Mouse (Mus musculus) embryonic facial prominence, embryonic 12.5 days (tissue): Measurements from ENCODE around the gene Cel. TPM values are rescaled to one million over a fixed set of nuclear protein-coding genes. Genes with fewer than 3 reads are reported as not detected.
A peak's percentile ranks its signal among the peaks of the same experiment; 100 is the strongest.

Source experiments
- ATAC-seq: fragments of 200-750 bp; cut with Nextera tagmentation; 2 replicates; pipeline ENCODE4 v1.8.0; 2017; ENCODE audit not compliant: insufficient number of reproducible peaks, insufficient read depth, low FRiP score, low TSS enrichment
- H3K27ac ChIP-seq: fragments of 300-500 bp; sonication (generic); 2 replicates; pipeline ENCODE4 v1.5.1; 2016; ENCODE audit warnings: mild to moderate bottlenecking
- H3K27me3 ChIP-seq: fragments of 300-500 bp; sonication (generic); 2 replicates; pipeline ENCODE4 v1.6.1; 2016; ENCODE audit warnings: mild to moderate bottlenecking, moderate library complexity
- H3K36me3 ChIP-seq: fragments of 300-500 bp; sonication (generic); 2 replicates; pipeline ENCODE4 v1.6.1; 2016; ENCODE audit warnings: mild to moderate bottlenecking
- H3K4me1 ChIP-seq: fragments of 300-500 bp; sonication (generic); 2 replicates; pipeline ENCODE4 v1.6.1; 2016
- H3K4me2 ChIP-seq: fragments of 300-500 bp; sonication (generic); replicated peaks from 2 replicates; pipeline ENCODE4 v1.6.1; 2016; ENCODE audit warnings: mild to moderate bottlenecking, moderate library complexity
- H3K4me3 ChIP-seq: fragments of 300-500 bp; sonication (generic); 2 replicates; pipeline ENCODE4 v1.5.1; 2016; ENCODE audit warnings: mild to moderate bottlenecking
- H3K9ac ChIP-seq: fragments of 300-500 bp; sonication (generic); 2 replicates; pipeline ENCODE4 v1.6.1; 2016; ENCODE audit warnings: mild to moderate bottlenecking, moderate library complexity
- H3K9me3 ChIP-seq: fragments of 300-500 bp; sonication (generic); 2 replicates; pipeline ENCODE4 v1.6.1; 2016; ENCODE audit warnings: mild to moderate bottlenecking, moderate library complexity
- WGBS: fragments of 180-500 bp; shearing (Covaris S2); methylation state at CpG from one replicate; pipeline ENCODE4 v1.1.7; 2016; 5-methylcytosine and 5-hydroxymethylcytosine counted together
- polyA plus RNA-seq: library from polyadenylated mRNA; unstranded; fragments of >200 nt; fragmentation: Nextera tagmentation; extraction: Ambion mirVana; gene quantifications from 2 replicates; pipeline ENCODE4 v1.2.1, GENCODE M21; 2016

The Cel gene
- not detected in 2 replicates for polyA plus RNA-seq

DNA sequence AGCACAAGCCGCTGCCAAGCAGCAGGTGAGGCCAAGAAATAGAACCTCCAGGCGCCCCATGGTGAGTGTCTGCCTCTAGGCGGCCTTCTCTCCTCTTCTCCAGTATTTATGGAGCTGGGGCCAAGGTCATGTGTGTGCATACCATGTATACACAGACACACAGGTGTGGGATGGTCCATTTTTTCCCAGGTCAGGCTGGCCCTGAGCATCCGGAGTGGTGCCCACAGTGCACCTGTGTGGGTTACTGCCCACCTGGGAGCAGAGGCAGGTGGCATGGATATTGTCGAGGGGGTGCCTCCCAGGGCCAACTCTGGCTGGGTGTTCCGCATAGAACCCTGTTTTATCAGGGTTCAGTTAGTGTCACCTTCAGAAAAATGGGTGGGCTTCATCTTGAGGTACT lies at the start of gene Cel:
Gene Cel (minus strand): TSS at position 101 of the 400 bp plus-strand sequence.
- H3K27ac ChIP-seq: no peak within 1 kb of the TSS
- H3K4me2 ChIP-seq: no peak within 1 kb of the TSS
- no peak within 1 kb of the TSS for H3K4me3 ChIP-seq
- WGBS: 75% methylated on average over 6 of the region's 6 CpGs
- H3K9ac ChIP-seq: no peak within 1 kb of the TSS
- no peaks in the 10 kb centered on the region for H3K4me1 ChIP-seq
- no peaks in the 10 kb centered on the region for H3K9me3 ChIP-seq
- H3K27me3 ChIP-seq: no peaks in the 10 kb centered on the region
- peaks cover 31% of the 10 kb centered on the region for H3K36me3 ChIP-seq
- no peak for ATAC-seq

- peaks cover 2% of the 10 kb centered on the region; the same call in 1 of the 2 replicates for H3K4me1 ChIP-seq
- H3K4me2 ChIP-seq: no peak overlapping the region
- no peaks in the 10 kb centered on the region for H3K27me3 ChIP-seq
- no peaks in the 10 kb centered on the region for H3K36me3 ChIP-seq
- H3K4me3 ChIP-seq: no peak overlapping the region
- no peak overlapping the region for H3K9ac ChIP-seq
- no peak for ATAC-seq
- 58% methylated on average over 10 of the region's 10 CpGs for WGBS
- H3K9me3 ChIP-seq: no peaks in the 10 kb centered on the region
- no peak overlapping the region for H3K27ac ChIP-seq
These were observed 49.3 kb upstream of the Cel start for GRCm38 (mm10) chr2:28612436-28613063.

GRCm38 (mm10) chr2:28611407-28611787 lies 48.2 kb upstream of the Cel start:
- H3K27ac ChIP-seq: no peak overlapping the region
- ATAC-seq: no peak

DNA sequence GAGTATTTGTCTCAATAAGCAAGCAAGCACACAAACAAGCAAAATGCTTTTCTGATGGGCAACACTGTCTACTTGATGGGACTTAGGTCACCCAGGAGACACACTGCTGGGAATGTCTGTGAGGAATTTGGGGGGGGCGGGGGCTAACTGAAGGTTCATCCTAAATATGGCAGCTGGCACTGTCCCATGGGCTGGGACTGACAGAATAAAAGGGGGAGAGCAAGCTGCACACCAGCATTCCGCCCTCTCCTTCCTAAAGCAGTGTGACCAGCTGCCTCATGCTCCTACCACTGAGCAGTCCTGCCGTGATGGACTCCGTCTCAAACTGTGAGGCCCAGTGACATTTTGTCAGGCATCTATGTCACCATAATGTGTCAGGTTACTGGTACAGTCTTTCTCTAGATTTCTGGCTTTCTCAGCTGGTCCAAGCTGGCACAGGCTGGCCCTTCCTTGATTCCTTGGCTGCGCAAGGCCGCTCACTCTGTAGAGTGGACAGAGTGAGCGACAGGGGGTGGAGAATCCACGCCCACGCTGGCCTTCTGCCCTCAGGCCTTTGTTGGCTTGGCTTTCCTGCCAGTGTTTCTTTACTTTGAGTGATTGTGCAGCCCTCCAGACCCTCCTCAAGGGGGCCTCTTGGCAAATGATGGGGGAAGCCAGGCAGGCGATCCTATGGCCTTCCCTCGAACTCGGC lies 47.7 kb upstream of the Cel start:
- ATAC-seq: peak; percentile 19; the same call in 1 of the 2 replicates
- no peak overlapping the region for H3K4me2 ChIP-seq
- H3K27me3 ChIP-seq: no peaks in the 10 kb centered on the region
- H3K9ac ChIP-seq: no peak overlapping the region
- H3K9me3 ChIP-seq: no peaks in the 10 kb centered on the region
- no peak overlapping the region for H3K4me3 ChIP-seq
- no peak overlapping the region for H3K27ac ChIP-seq
- 71% methylated on average over 12 of the region's 12 CpGs for WGBS
- H3K4me1 ChIP-seq: peaks cover 2% of the 10 kb centered on the region; the same call in 1 of the 2 replicates
- no peaks in the 10 kb centered on the region for H3K36me3 ChIP-seq

More at GRCm38 (mm10) chr2:28611407-28611787, 48.2 kb upstream of the Cel start:
- Histone ChIP-seq H3K36me3 (no peaks in the 10 kb centered on the region), H3K27me3 (no peaks in the 10 kb centered on the region), H3K9me3 (no peaks in the 10 kb centered on the region), H3K4me1 (peaks cover 2% of the 10 kb centered on the region; the same call in 1 of the 2 replicates), H3K9ac (no peak overlapping the region), H3K4me2 (no peak overlapping the region), H3K4me3 (no peak overlapping the region)
- WGBS: 80% methylated on average over 17 of the region's 17 CpGs

DNA sequence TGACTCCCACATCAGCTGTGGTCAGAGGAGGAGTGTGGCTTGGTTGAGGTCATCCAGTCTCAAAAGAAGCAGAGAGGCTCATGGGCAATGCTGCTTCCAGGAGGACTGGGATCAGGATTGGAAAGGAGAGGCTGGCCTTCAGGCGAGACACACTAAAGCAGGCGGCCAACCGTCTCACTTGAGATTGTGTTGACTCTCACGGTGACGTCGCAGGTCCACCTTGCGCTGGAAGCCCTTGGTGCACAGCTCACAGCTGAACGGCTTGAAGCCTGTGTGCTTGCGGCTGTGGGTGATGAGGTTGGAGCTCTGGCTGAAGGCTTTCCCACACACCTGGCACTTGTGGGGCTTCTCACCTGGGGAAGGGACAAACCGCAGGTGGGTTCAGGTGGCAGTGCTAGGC lies 46.6 kb upstream of the Cel start:
- no peak overlapping the region for H3K4me3 ChIP-seq
- WGBS: 91% methylated on average over 10 of the region's 10 CpGs
- no peaks in the 10 kb centered on the region for H3K36me3 ChIP-seq
- peaks cover 2% of the 10 kb centered on the region; the same call in 1 of the 2 replicates for H3K4me1 ChIP-seq
- ATAC-seq: no peak
- no peak overlapping the region for H3K9ac ChIP-seq
- no peaks in the 10 kb centered on the region for H3K27me3 ChIP-seq
- no peak overlapping the region for H3K27ac ChIP-seq
- no peaks in the 10 kb centered on the region for H3K9me3 ChIP-seq
- no peak overlapping the region for H3K4me2 ChIP-seq

DNA sequence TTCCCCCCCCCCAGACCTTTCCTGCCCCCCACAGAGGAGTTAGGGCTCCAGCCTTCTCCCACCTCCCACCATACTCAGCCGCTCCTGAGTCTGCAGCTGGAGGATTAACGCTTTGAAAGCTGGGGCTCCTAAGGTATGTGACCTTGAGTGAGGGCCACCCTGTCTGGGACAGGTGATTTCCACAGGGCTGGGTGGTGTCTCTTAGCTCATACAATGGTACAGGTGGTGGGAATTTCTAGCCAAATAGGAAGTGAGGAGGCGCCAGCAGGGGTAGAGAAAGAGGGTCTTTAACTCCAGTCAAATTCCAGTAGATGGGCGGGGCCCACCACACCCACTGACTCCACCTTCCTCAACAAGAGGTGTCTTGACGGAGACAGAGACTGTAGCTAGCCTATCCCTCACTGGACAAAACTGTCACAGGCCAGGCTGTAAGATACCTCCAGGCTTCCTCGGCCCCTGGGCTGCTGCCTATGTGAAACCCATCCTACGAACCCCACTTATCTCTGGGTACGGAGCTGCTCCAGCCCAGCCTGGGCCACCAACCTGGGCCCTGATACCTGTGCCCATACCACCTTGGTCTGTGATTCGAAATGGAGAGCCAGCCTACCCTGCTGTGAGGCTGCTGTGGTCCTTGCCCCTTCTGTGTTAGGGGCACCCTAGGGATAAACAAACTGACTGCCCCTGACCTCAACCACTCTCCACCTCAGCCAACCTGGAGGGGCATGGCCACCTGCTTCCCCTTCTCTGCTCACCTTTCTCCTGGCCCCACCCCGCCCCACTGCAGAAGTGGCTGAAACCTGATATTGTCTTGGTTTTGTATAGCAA lies 44.4 kb upstream of the Cel start:
- Histone ChIP-seq H3K27ac (no peak overlapping the region), H3K9me3 (no peaks in the 10 kb centered on the region), H3K9ac (no peak overlapping the region), H3K4me2 (no peak overlapping the region), H3K27me3 (no peaks in the 10 kb centered on the region), H3K36me3 (no peaks in the 10 kb centered on the region), H3K4me3 (no peak overlapping the region), H3K4me1 (peaks cover 2% of the 10 kb centered on the region; the same call in 1 of the 2 replicates)
- 44% methylated on average over 10 of the region's 10 CpGs for WGBS
- ATAC-seq: no peak; the same call in 1 of the 2 replicates

- Histone ChIP-seq H3K27ac (no peak overlapping the region), H3K9me3 (no peaks in the 10 kb centered on the region), H3K36me3 (no peaks in the 10 kb centered on the region), H3K4me3 (no peak overlapping the region), H3K9ac (no peak overlapping the region), H3K4me2 (no peak overlapping the region), H3K4me1 (peaks cover 2% of the 10 kb centered on the region; the same call in 1 of the 2 replicates), H3K27me3 (no peaks in the 10 kb centered on the region)
- ATAC-seq: no peak
- 66% methylated on average over 8 of the region's 8 CpGs for WGBS
These were observed 43.6 kb upstream of the Cel start for GRCm38 (mm10) chr2:28606601-28607340.

- Histone ChIP-seq H3K4me2 (no peak overlapping the region), H3K27ac (no peak overlapping the region), H3K9me3 (no peaks in the 10 kb centered on the region), H3K9ac (no peak overlapping the region), H3K4me1 (peaks cover 1% of the 10 kb centered on the region; the same call in 1 of the 2 replicates), H3K4me3 (no peak overlapping the region), H3K36me3 (no peaks in the 10 kb centered on the region), H3K27me3 (no peaks in the 10 kb centered on the region)
- ATAC-seq: no peak
- 69% methylated on average over 14 of the region's 14 CpGs for WGBS
These were observed 42.8 kb upstream of the Cel start for GRCm38 (mm10) chr2:28605789-28606541.

DNA sequence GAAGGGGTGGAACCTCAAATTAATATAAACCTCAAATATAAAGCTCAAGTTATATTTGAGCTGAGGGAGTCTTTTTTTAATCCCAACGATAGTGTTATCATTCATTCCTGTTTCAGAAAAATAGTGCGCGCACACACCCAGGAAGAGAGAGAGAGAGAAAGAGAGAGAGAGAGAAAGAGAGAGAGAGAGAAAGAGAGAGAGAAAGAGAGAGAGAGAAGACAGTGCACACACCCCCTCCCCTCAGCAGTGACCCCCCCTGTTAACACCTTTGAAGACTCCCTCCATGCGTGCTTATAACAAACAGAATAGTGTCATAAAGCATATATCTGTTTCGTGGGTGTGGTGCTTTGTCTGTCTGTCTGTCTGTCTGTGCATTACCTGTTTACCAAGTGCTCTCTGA lies 40.3 kb upstream of the Cel start:
- Histone ChIP-seq H3K4me3 (no peak overlapping the region), H3K9me3 (no peaks in the 10 kb centered on the region), H3K36me3 (no peaks in the 10 kb centered on the region), H3K27ac (no peak overlapping the region), H3K27me3 (no peaks in the 10 kb centered on the region), H3K9ac (no peak overlapping the region), H3K4me1 (peaks cover under 1% of the 10 kb centered on the region; the same call in 1 of the 2 replicates), H3K4me2 (no peak overlapping the region)
- 83% methylated on average over 5 of the region's 5 CpGs for WGBS
- ATAC-seq: no peak

- no peak for ATAC-seq
These were observed 38.8 kb upstream of the Cel start for GRCm38 (mm10) chr2:28601720-28602590.

More at GRCm38 (mm10) chr2:28601720-28602590, 38.8 kb upstream of the Cel start:
- Histone ChIP-seq H3K4me1 (peaks cover 4% of the 10 kb centered on the region; the same call in 1 of the 2 replicates), H3K4me2 (no peak overlapping the region), H3K9me3 (no peaks in the 10 kb centered on the region), H3K9ac (no peak overlapping the region), H3K36me3 (no peaks in the 10 kb centered on the region), H3K27ac (no peak overlapping the region), H3K27me3 (no peaks in the 10 kb centered on the region), H3K4me3 (no peak overlapping the region)
- 61% methylated on average over 12 of the region's 12 CpGs for WGBS
